Mouse (Mus musculus): ENCODE results near the gene Gfra1. TPM values are rescaled to one million over a fixed set of nuclear protein-coding genes. Genes with fewer than 3 reads are reported as not detected.
A peak's percentile ranks its signal among the peaks of the same experiment; 100 is the strongest.

Gfra1 gene
- total RNA-seq, 1 experiment = 3.5 TPM

GRCm38 (mm10) chr19:58313785-58314184 lies 141.9 kb downstream of the Gfra1 start:
- TF ChIP-seq MAFK (IDR thresholded peaks at IDR 0.05; ENCODE audit: insufficient read depth, low read depth, low read length) (no peak), HCFC1 (IDR thresholded peaks at IDR 0.05; ENCODE audit: borderline replicate concordance, insufficient read depth, low read length) (no peak), ZNF384 (IDR thresholded peaks at IDR 0.05; ENCODE audit: low read depth, low read length) (peak; percentile 62), ZC3H11A (IDR thresholded peaks at IDR 0.05; ENCODE audit: borderline replicate concordance, low read depth, low read length) (peak; percentile 51; the same call in 1 of the 2 replicates), CHD2 (IDR thresholded peaks at IDR 0.05; ENCODE audit: low read depth, low read length) (no peak)
- Histone ChIP-seq H3K9me3 (ENCODE audit: control insufficient read depth, insufficient read depth, low read depth, low read length) (no peaks in the 10 kb centered on the region), H3K4me1 (ENCODE audit: control insufficient read depth in 2 of 2, insufficient read depth in 2 of 2, low read length in 2 of 2, poor library complexity in 1 of 2) (no peaks in the 10 kb centered on the region), H3K27ac (ENCODE audit: insufficient read depth, low read depth, low read length, poor library complexity, severe bottlenecking) (no peak overlapping the region), H3K4me3 (ENCODE audit: insufficient read depth in 1 of 2, low read depth in 1 of 2, low read length in 2 of 2, poor library complexity in 1 of 2, severe bottlenecking in 1 of 2) (no peak overlapping the region), H3K9ac (ENCODE audit: insufficient read depth, low read depth, low read length, poor library complexity, severe bottlenecking) (no peak overlapping the region), H3K36me3 (ENCODE audit: control insufficient read depth, insufficient read depth, low read length, poor library complexity, severe bottlenecking) (no peaks in the 10 kb centered on the region)
- in situ Hi-C loops (cut with MboI; ENCODE audit: low sequenced_read_pairs in 2 of 2, unreplicated experiment in 2 of 2) = loop anchor here in 1 of 2 experiments (25.0 kb wide), 1 partner anchor 324 kb away; no protein-coding TSS in a partner anchor
- DNase-seq (ENCODE audit: low read depth, low spot score) = no peak

GRCm38 (mm10) chr19:58312492-58312891 lies 143.2 kb downstream of the Gfra1 start:
- H3K36me3 ChIP-seq (ENCODE audit: control insufficient read depth, insufficient read depth, low read length, poor library complexity, severe bottlenecking) = no peaks in the 10 kb centered on the region
- TF ChIP-seq MAFK (IDR thresholded peaks at IDR 0.05; ENCODE audit: insufficient read depth, low read depth, low read length) = no peak
- TF ChIP-seq ZNF384 (IDR thresholded peaks at IDR 0.05; ENCODE audit: low read depth, low read length) = no peak
- no peak for TF ChIP-seq CHD2 (IDR thresholded peaks at IDR 0.05; ENCODE audit: low read depth, low read length)
- TF ChIP-seq HCFC1 (IDR thresholded peaks at IDR 0.05; ENCODE audit: borderline replicate concordance, insufficient read depth, low read length) = no peak
- TF ChIP-seq ZC3H11A (IDR thresholded peaks at IDR 0.05; ENCODE audit: borderline replicate concordance, low read depth, low read length) = no peak
- no peak for DNase-seq (ENCODE audit: low read depth, low spot score)
- H3K4me1 ChIP-seq (ENCODE audit: control insufficient read depth in 2 of 2, insufficient read depth in 2 of 2, low read length in 2 of 2, poor library complexity in 1 of 2) = no peaks in the 10 kb centered on the region
- H3K27ac ChIP-seq (ENCODE audit: insufficient read depth, low read depth, low read length, poor library complexity, severe bottlenecking) = no peak overlapping the region
- no peak overlapping the region for H3K4me3 ChIP-seq (ENCODE audit: insufficient read depth in 1 of 2, low read depth in 1 of 2, low read length in 2 of 2, poor library complexity in 1 of 2, severe bottlenecking in 1 of 2)
- H3K9ac ChIP-seq (ENCODE audit: insufficient read depth, low read depth, low read length, poor library complexity, severe bottlenecking) = no peak overlapping the region
- in situ Hi-C loops (cut with MboI; ENCODE audit: low sequenced_read_pairs in 2 of 2, unreplicated experiment in 2 of 2) = loop anchor here in 1 of 2 experiments (25.0 kb wide), 1 partner anchor 325 kb away; no protein-coding TSS in a partner anchor
- H3K9me3 ChIP-seq (ENCODE audit: control insufficient read depth, insufficient read depth, low read depth, low read length) = no peaks in the 10 kb centered on the region

- no peak overlapping the region for H3K4me3 ChIP-seq (ENCODE audit: insufficient read depth in 1 of 2, low read depth in 1 of 2, low read length in 2 of 2, poor library complexity in 1 of 2, severe bottlenecking in 1 of 2)
- H3K9me3 ChIP-seq (ENCODE audit: control insufficient read depth, insufficient read depth, low read depth, low read length) = no peaks in the 10 kb centered on the region
- TF ChIP-seq ZNF384 (IDR thresholded peaks at IDR 0.05; ENCODE audit: low read depth, low read length) = no peak
- TF ChIP-seq CHD2 (IDR thresholded peaks at IDR 0.05; ENCODE audit: low read depth, low read length) = no peak
- no peak for TF ChIP-seq HCFC1 (IDR thresholded peaks at IDR 0.05; ENCODE audit: borderline replicate concordance, insufficient read depth, low read length)
- TF ChIP-seq MAFK (IDR thresholded peaks at IDR 0.05; ENCODE audit: insufficient read depth, low read depth, low read length) = no peak
- TF ChIP-seq ZC3H11A (IDR thresholded peaks at IDR 0.05; ENCODE audit: borderline replicate concordance, low read depth, low read length) = no peak
- no peak overlapping the region for H3K27ac ChIP-seq (ENCODE audit: insufficient read depth, low read depth, low read length, poor library complexity, severe bottlenecking)
- no peak for DNase-seq (ENCODE audit: low read depth, low spot score)
- in situ Hi-C loops (cut with MboI; ENCODE audit: low sequenced_read_pairs in 2 of 2, unreplicated experiment in 2 of 2) = loop anchor here in 1 of 2 experiments (25.0 kb wide), 1 partner anchor 327 kb away; no protein-coding TSS in a partner anchor
- no peaks in the 10 kb centered on the region for H3K4me1 ChIP-seq (ENCODE audit: control insufficient read depth in 2 of 2, insufficient read depth in 2 of 2, low read length in 2 of 2, poor library complexity in 1 of 2)
- H3K9ac ChIP-seq (ENCODE audit: insufficient read depth, low read depth, low read length, poor library complexity, severe bottlenecking) = no peak overlapping the region
- no peaks in the 10 kb centered on the region for H3K36me3 ChIP-seq (ENCODE audit: control insufficient read depth, insufficient read depth, low read length, poor library complexity, severe bottlenecking)
Observed at GRCm38 (mm10) chr19:58310334-58311315, 145.1 kb downstream of the Gfra1 start.

GRCm38 (mm10) chr19:58309620-58310275 lies 146.0 kb downstream of the Gfra1 start:
- H3K36me3 ChIP-seq (ENCODE audit: control insufficient read depth, insufficient read depth, low read length, poor library complexity, severe bottlenecking) = no peaks in the 10 kb centered on the region
- no peak for DNase-seq (ENCODE audit: low read depth, low spot score)
- no peak overlapping the region for H3K4me3 ChIP-seq (ENCODE audit: insufficient read depth in 1 of 2, low read depth in 1 of 2, low read length in 2 of 2, poor library complexity in 1 of 2, severe bottlenecking in 1 of 2)
- H3K9me3 ChIP-seq (ENCODE audit: control insufficient read depth, insufficient read depth, low read depth, low read length) = no peaks in the 10 kb centered on the region
- no peak overlapping the region for H3K27ac ChIP-seq (ENCODE audit: insufficient read depth, low read depth, low read length, poor library complexity, severe bottlenecking)
- no peaks in the 10 kb centered on the region for H3K4me1 ChIP-seq (ENCODE audit: control insufficient read depth in 2 of 2, insufficient read depth in 2 of 2, low read length in 2 of 2, poor library complexity in 1 of 2)
- in situ Hi-C loops (cut with MboI; ENCODE audit: low sequenced_read_pairs in 2 of 2, unreplicated experiment in 2 of 2) = loop anchor here in 1 of 2 experiments (25.0 kb wide), 1 partner anchor 328 kb away; no protein-coding TSS in a partner anchor
- TF ChIP-seq ZNF384 (IDR thresholded peaks at IDR 0.05; ENCODE audit: low read depth, low read length) (no peak), ZC3H11A (IDR thresholded peaks at IDR 0.05; ENCODE audit: borderline replicate concordance, low read depth, low read length) (no peak), MAFK (IDR thresholded peaks at IDR 0.05; ENCODE audit: insufficient read depth, low read depth, low read length) (no peak), CHD2 (IDR thresholded peaks at IDR 0.05; ENCODE audit: low read depth, low read length) (no peak), HCFC1 (IDR thresholded peaks at IDR 0.05; ENCODE audit: borderline replicate concordance, insufficient read depth, low read length) (no peak)
- H3K9ac ChIP-seq (ENCODE audit: insufficient read depth, low read depth, low read length, poor library complexity, severe bottlenecking) = no peak overlapping the region
